Mouse (Mus musculus): ENCODE measurements around the gene Greb1. TPM values are rescaled to one million over a fixed set of nuclear protein-coding genes. Genes with fewer than 3 reads are reported as not detected.

Greb1 gene
- polyA plus RNA-seq, 1 experiment from 2014 or later, result 19.0 TPM

DNA sequence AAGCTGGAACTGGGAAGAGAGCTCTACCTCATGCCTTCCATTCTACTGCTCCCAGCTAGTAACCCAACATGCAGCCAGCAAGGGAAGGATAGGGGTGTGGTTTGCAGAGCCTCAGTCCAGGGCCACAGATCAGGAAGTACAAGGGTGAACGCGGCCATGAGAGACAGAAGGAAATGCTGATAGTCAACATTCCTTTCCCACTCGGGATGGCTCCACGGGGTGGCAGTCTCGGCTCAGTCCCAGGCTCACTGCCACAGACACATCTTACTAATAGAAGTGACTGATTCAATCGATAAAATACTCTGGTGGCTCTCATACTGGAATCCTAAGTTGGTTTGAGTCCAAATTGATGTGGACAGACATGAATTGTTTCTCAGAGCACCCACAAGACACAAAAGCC lies 27.8 kb upstream of the Greb1 start:
- H3K36me3 ChIP-seq, result peaks cover 65% of the 10 kb centered on the region

DNA sequence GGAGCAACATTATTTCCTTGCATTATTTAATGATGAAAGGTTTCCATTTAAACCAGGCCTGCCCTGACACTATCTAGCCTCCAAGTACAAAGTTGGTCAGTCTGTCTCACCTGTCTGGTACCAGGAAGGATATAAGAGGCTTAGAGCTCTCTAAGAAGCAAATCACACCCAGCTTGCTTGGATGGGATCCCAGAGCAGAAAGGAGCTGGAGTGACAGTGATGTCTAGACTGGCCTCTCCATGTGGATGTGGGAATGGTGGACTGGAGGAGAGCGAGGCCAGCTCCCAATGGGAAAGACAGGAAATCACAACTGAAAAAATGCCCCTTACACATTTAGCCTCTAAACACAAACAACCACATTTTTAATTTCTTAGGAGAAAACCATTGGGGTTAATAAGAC lies 23.0 kb upstream of the Greb1 start:
- H3K9me3 ChIP-seq, result no peaks in the 10 kb centered on the region
- WGBS, result 96% methylated on average over 1 of the region's 1 CpGs
- H3K36me3 ChIP-seq, result peaks cover 99% of the 10 kb centered on the region
- no peaks in the 10 kb centered on the region for H3K27me3 ChIP-seq (ENCODE audit: insufficient read depth, poor library complexity, severe bottlenecking)
- H3K4me3 ChIP-seq, result no peak overlapping the region
- H3K4me1 ChIP-seq (replicated peaks), result peaks cover 9% of the 10 kb centered on the region
- H3K27ac ChIP-seq, result no peak overlapping the region
- DNase-seq (ENCODE audit: low spot score), result no peak

More for the DNA sequence above, 27.8 kb upstream of the Greb1 start:
- Histone ChIP-seq H3K4me3 (no peak overlapping the region), H3K27ac (no peak overlapping the region), H3K9me3 (no peaks in the 10 kb centered on the region), H3K27me3 (ENCODE audit: insufficient read depth, poor library complexity, severe bottlenecking) (no peaks in the 10 kb centered on the region), H3K4me1 (replicated peaks) (no peaks in the 10 kb centered on the region; the same call in 1 of the 2 replicates)
- DNase-seq (ENCODE audit: low spot score), result no peak
- WGBS, result 85% methylated on average over 6 of the region's 6 CpGs

DNA sequence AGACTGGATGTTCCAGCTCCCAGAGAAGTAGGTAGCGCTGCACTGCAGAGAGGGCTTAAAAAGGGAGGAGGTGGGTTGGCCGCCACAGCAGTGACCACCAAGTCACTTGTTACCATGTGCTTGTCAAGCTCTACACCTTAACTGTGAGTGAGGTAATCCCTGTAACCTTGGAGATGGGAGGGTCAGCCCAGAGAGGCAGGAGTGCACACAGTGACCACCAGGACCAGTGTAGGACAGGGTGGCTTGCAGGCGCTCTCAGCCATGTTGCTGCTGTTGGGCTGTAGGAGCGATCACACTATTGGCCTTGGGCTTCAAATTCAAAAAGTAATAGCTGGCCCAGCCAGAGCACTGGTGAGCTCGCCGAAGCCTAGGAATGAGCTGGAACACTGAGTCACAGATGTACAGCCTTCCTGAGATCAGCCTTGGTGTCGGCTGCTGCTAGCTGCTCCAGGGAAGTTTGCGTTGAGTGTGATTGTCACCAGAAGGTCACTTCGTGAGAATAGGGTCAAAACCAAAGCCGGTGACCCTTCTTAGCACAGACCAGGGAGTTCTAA lies 21.6 kb upstream of the Greb1 start:
- no peaks in the 10 kb centered on the region for H3K27me3 ChIP-seq (ENCODE audit: insufficient read depth, poor library complexity, severe bottlenecking)
- no peak overlapping the region for H3K27ac ChIP-seq
- no peaks in the 10 kb centered on the region for H3K9me3 ChIP-seq
- peaks cover 97% of the 10 kb centered on the region for H3K36me3 ChIP-seq
- 94% methylated on average over 10 of the region's 10 CpGs for WGBS
- no peak for DNase-seq (ENCODE audit: low spot score)
- no peak overlapping the region for H3K4me3 ChIP-seq
- peaks cover 14% of the 10 kb centered on the region for H3K4me1 ChIP-seq (replicated peaks)

DNA sequence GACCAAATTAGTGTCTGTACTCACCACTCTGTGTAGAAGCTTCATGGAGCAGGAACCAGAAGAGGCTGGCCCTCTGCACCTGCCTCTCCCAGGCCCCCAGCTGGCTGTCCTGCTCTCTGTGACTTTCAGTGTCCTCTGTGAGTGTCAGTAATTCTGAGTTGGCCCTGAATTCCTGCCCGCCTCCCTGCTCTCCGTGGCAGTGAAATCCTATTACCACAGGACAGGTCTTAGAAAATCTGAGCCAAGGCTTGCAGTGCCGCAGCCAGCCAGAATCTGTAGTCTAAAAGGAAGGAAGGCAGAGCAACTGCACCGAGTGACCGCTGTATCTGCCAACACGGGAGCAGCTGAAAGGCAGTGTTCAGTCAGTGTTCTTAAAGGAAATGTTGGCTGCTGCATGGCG lies 20.1 kb upstream of the Greb1 start:
- H3K9me3 ChIP-seq, result no peaks in the 10 kb centered on the region
- 90% methylated on average over 7 of the region's 7 CpGs for WGBS
- peaks cover 98% of the 10 kb centered on the region for H3K36me3 ChIP-seq
- peaks cover 14% of the 10 kb centered on the region for H3K4me1 ChIP-seq (replicated peaks)
- H3K4me3 ChIP-seq, result no peak overlapping the region
- no peak overlapping the region for H3K27ac ChIP-seq
- DNase-seq (ENCODE audit: low spot score), result no peak
- H3K27me3 ChIP-seq (ENCODE audit: insufficient read depth, poor library complexity, severe bottlenecking), result no peaks in the 10 kb centered on the region

DNA sequence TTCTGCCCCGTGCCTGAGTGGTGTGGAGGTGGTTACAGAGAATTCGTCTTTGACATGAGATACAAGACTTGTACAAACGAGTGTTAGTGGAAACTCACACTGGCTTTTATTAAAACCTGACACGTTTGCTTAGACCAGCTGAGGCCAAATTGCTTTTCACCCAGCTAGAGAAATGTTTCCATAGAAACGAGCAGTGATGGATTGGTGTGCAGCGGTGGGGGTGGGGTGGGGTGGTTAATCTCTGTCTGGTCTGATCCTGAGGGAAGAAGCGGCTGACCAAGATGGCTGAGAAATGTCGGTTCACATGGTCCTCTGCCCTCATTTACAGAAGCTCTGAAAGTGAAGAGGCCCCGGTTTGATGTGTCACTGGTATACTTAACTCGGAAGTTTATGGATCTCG lies 17.8 kb upstream of the Greb1 start:
- peak; percentile 64 for DNase-seq (ENCODE audit: low spot score)
- H3K4me3 ChIP-seq, result no peak overlapping the region
- H3K4me1 ChIP-seq (replicated peaks), result peaks cover 21% of the 10 kb centered on the region
- H3K9me3 ChIP-seq, result no peaks in the 10 kb centered on the region
- peak overlapping the region; percentile 78 for H3K27ac ChIP-seq
- no peaks in the 10 kb centered on the region for H3K27me3 ChIP-seq (ENCODE audit: insufficient read depth, poor library complexity, severe bottlenecking)
- H3K36me3 ChIP-seq, result peaks cover 98% of the 10 kb centered on the region
- 43% methylated on average over 11 of the region's 11 CpGs for WGBS

DNA sequence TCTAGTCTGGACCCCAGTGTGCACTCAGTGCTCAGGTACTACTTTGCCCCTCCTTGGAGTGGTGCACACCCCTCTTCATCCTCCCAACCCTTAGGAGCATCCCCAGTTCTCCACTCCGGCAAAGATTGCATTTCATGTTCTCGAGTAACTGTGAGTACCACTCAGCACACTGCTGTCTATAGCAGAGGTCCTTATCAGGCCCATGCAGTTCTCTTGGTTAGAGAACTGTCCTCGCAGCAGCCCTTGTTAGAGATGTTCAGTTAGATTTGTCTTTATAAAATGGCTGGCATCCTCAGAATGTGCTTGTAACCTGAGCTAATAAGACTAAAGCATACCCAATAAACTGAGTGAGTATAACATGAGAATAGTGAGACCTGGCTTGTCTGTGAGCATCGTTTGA lies 16.5 kb upstream of the Greb1 start:
- no peaks in the 10 kb centered on the region for H3K9me3 ChIP-seq
- no peak for DNase-seq (ENCODE audit: low spot score)
- H3K4me1 ChIP-seq (replicated peaks), result peaks cover 35% of the 10 kb centered on the region
- peak overlapping the region; percentile 36; the same call in 1 of the 2 replicates for H3K27ac ChIP-seq
- WGBS, result 92% methylated on average over 4 of the region's 4 CpGs
- H3K36me3 ChIP-seq, result peaks cover 88% of the 10 kb centered on the region
- no peak overlapping the region for H3K4me3 ChIP-seq
- no peaks in the 10 kb centered on the region for H3K27me3 ChIP-seq (ENCODE audit: insufficient read depth, poor library complexity, severe bottlenecking)

DNA sequence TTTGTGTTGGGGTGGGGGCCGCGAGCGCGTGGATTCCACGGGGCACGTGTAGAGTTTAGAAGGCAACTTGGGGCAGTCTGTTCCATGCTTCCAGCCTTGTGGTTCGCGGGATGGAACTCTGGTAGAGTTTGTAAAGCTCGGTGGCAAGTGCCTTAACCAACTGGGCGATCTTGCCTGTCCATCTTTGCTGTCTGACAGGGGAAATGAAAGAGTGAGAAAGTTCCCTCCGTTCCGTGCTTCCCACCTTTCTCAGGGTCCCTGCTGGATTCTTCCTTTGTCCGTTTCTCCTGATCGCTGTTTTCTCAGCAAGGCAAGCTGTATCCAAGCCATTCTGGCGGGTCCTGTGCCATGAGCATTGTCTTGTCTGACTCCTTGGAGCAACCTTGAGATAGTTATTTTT lies 10.8 kb upstream of the Greb1 start:
- H3K36me3 ChIP-seq, result peaks cover 34% of the 10 kb centered on the region
- WGBS, result 11% methylated on average over 15 of the region's 15 CpGs
- peaks cover 36% of the 10 kb centered on the region for H3K27me3 ChIP-seq (ENCODE audit: insufficient read depth, poor library complexity, severe bottlenecking)
- H3K4me1 ChIP-seq (replicated peaks), result peaks cover 38% of the 10 kb centered on the region
- no peak for DNase-seq (ENCODE audit: low spot score)
- peak overlapping the region; percentile 85 for H3K4me3 ChIP-seq
- no peaks in the 10 kb centered on the region for H3K9me3 ChIP-seq
- H3K27ac ChIP-seq, result peak overlapping the region; percentile 99

DNA sequence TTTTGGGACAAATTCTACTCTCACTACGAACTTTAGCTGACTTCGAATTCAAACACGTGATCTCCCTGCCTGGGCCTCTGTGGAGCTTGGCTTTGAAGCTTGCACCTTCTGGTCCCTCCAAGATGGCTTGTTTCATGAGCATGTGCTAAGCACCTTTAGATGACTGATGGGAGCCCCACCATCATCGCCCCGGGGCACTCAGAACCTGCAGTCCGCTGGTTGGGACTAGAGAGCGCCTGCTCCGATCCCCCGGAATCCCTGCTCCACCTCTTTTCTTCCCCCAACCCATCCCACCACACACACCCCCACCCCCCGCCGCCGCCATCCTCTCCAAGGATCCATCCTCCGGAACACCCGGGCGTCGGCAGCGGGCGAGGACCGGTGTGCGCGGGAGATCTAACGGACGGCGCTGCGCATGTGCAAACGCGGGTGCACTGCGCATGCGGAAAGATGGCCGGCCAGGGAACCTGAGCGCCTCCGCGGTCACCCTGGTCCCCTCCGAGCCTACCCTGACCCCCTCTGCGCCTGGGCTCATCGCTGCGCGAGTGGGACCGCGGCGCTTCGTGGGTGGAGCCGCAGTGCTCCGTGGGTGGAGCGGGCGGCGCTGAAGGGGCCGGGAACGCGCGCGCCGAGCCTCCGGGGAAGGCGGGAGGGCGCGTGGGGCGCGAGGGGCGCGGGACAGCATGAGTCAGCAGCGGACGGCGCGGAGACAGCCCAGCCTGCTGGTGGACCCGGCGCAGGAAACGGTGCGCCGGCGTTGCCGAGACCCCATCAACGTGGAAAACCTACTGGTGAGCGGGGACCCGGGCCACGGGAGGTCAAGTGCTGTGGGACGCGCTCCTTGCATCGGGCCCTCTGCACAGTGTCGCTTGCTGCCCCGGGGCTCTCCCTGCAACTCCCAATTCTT lies 10.1 kb upstream of the Greb1 start, which contains the start of gene E2f6:
Gene E2f6 (plus strand): TSS at position 439 of the 907 bp plus-strand sequence.
- Histone ChIP-seq H3K9me3 (no peaks in the 10 kb centered on the region), H3K4me3 (peak within 1 kb of the TSS; percentile 85), H3K36me3 (peaks cover 27% of the 10 kb centered on the region), H3K27me3 (ENCODE audit: insufficient read depth, poor library complexity, severe bottlenecking) (peaks cover 43% of the 10 kb centered on the region), H3K4me1 (replicated peaks) (peaks cover 38% of the 10 kb centered on the region), H3K27ac (peak within 1 kb of the TSS; percentile 99)
- DNase-seq (ENCODE audit: low spot score), result peak; percentile 89
- WGBS, result 7% methylated on average over 81 of the region's 81 CpGs

DNA sequence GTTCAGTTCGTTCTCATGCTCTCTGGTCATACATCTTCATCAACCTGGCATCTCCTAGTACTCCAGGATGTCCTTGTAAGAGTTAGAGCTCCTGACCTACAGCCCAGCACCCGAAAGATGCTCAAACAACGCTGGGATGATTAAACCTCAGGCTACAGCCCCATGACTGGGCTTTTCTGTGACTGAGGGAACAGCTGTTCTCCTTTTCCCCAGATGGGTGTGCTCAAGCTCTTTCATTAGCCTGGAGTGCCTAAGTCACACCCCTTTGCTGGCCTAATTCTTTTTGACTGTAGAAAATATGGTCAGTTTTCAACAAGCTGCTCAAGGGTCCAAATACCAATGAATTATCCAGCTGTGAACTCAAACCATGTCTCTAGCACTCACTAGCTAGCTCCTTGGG lies 7.4 kb upstream of the Greb1 start:
- peak; percentile 37 for DNase-seq (ENCODE audit: low spot score)
- Histone ChIP-seq H3K9me3 (no peaks in the 10 kb centered on the region), H3K27me3 (ENCODE audit: insufficient read depth, poor library complexity, severe bottlenecking) (peaks cover 46% of the 10 kb centered on the region), H3K4me1 (replicated peaks) (peaks cover 53% of the 10 kb centered on the region), H3K36me3 (no peaks in the 10 kb centered on the region), H3K4me3 (no peak overlapping the region), H3K27ac (no peak overlapping the region)
- 45% methylated on average over 3 of the region's 3 CpGs for WGBS

DNA sequence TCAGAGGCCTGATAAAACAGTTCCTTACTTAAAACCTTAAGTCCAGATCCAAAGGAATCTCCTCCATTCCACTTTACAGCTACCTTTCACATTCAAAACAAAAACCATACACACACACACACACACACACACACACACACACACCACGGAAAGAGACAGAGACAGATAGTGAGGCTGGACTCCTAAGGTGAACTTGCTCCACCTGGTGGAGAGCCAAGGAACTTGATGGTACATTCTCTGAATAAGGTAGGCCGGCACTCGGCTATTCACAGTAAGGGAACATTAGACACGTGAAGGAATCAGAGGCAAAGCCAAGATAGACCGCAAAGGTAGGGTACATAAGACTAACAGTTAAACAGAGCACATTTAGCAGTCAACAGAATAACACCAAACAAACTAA lies 4.8 kb upstream of the Greb1 start:
- peak; percentile 80 for DNase-seq (ENCODE audit: low spot score)
- Histone ChIP-seq H3K4me1 (replicated peaks) (peaks cover 53% of the 10 kb centered on the region), H3K4me3 (no peak overlapping the region), H3K9me3 (no peaks in the 10 kb centered on the region), H3K27ac (peak overlapping the region; percentile 85; the same call in 1 of the 2 replicates), H3K27me3 (ENCODE audit: insufficient read depth, poor library complexity, severe bottlenecking) (peaks cover 44% of the 10 kb centered on the region), H3K36me3 (no peaks in the 10 kb centered on the region)
- WGBS, result 4% methylated on average over 5 of the region's 5 CpGs

DNA sequence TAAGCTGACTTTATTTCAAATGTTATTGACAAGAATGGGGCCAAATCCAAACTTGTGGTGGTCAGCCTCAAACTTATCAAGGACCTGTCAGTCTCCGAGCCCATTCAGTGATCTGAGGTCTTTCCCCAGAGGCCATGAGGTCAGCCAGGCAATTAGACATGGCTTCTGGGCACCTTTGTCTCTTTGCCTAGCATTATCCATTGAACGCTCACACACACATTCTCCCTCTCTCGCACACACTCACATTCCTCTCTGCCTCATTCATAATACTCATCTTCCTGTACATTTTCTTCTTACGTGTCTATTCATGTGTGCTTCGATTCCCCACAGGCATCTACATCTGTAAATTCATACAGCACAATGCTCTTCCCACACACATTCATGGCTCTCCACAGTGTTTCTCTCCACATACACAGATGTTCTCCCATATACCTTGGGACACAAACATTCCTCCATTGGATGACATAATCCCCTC lies 3.3 kb upstream of the Greb1 start:
- WGBS, result 18% methylated on average over 5 of the region's 5 CpGs
- H3K27ac ChIP-seq, result peak overlapping the region; percentile 85
- H3K36me3 ChIP-seq, result no peaks in the 10 kb centered on the region
- peaks cover 61% of the 10 kb centered on the region for H3K4me1 ChIP-seq (replicated peaks)
- peaks cover 29% of the 10 kb centered on the region for H3K27me3 ChIP-seq (ENCODE audit: insufficient read depth, poor library complexity, severe bottlenecking)
- DNase-seq (ENCODE audit: low spot score), result peak; percentile 78
- H3K9me3 ChIP-seq, result no peaks in the 10 kb centered on the region
- no peak overlapping the region for H3K4me3 ChIP-seq

DNA sequence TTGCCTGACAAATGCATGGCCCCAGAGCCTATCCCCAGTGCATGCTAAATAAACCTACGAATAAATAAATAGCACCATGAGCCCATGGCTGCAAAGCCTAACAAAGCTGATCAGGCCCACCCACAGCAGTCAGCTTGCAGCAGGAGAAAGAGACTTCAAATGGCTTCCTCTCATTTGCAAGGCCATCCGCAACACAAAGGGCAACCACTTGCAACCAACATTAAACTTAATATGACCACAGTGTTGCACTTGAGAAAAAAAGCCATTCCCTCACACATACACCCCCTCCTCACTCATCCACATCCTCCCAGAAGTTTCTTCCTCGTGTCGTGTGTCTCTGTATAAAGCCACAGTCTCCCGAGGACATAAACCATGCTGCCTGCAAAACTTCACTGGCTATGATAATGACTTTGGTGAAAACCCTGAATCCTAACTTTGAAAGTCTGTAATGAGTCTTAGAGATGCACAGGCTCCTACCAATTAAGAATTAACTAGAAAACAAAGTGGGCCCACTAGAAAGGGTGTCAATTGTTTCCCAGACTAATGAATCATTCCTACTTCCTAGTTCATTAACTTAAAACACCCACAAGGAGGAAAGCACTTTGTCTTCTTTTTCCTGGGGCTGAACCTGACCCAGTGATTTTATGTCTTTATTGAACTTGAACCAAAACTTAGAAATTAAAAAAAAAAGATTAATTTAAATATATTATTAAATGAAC lies 2.7 kb upstream of the Greb1 start:
- Histone ChIP-seq H3K4me3 (no peak overlapping the region), H3K36me3 (no peaks in the 10 kb centered on the region), H3K4me1 (replicated peaks) (peaks cover 67% of the 10 kb centered on the region), H3K9me3 (no peaks in the 10 kb centered on the region), H3K27me3 (ENCODE audit: insufficient read depth, poor library complexity, severe bottlenecking) (peaks cover 23% of the 10 kb centered on the region), H3K27ac (peak overlapping the region; percentile 85)
- 13% methylated on average over 5 of the region's 5 CpGs for WGBS
- peak; percentile 46 for DNase-seq (ENCODE audit: low spot score)
